Mouse (Mus musculus) G1E (cell line): Measurements from ENCODE around the gene Pak3.

Experiments used
- CTCF ChIP-seq: IDR thresholded peaks from 2 replicates; pipeline ENCODE4 v1.5.1; 2012; ENCODE audit warnings: low read depth, low read length, inconsistent platforms, mixed read lengths
- GATA1 ChIP-seq: IDR thresholded peaks from 2 replicates; pipeline ENCODE4 v1.6.1; 2012; ENCODE audit warnings: borderline replicate concordance, low read length, inconsistent platforms, mixed read lengths
- GATA2 ChIP-seq: IDR thresholded peaks from 2 replicates; pipeline ENCODE4 v1.6.1; 2012; ENCODE audit warnings: low read depth, low read length, inconsistent platforms, borderline replicate concordance
- POLR2AphosphoS5 ChIP-seq: IDR thresholded peaks from 2 replicates; pipeline ENCODE4 v1.6.1; 2012; ENCODE audit warnings: low read depth, low read length, inconsistent platforms; ENCODE audit not compliant: insufficient replicate concordance

- TF ChIP-seq CTCF (no peak), GATA1 (no peak), GATA2 (no peak), POLR2AphosphoS5 (no peak)
These were observed 203.9 kb downstream of the Pak3 start for GRCm38 (mm10) chrX:143722250-143722649.
